Mouse (Mus musculus): ENCODE results near the gene Lrrc15.

GRCm38 (mm10) chr16:30257718-30258117 is 25.3 kb downstream of the Lrrc15 start:
- TF ChIP-seq POLR2A (IDR thresholded peaks at IDR 0.05; ENCODE audit: borderline replicate concordance, low read depth, low read length) (no peak), CTCF (IDR thresholded peaks at IDR 0.05; ENCODE audit: low read depth, low read length) (no peak)
